ENCODE assay signal across 29 mouse cellular contexts in genomic region chr4:117772960-117773359, GRCm38 (mm10). TPM values are rescaled to one million over a fixed set of nuclear protein-coding genes. Genes with fewer than 3 reads are reported as not detected.
DNase-seq lines count a peak whose midpoint lies in the region; ATAC-seq and TF ChIP-seq lines count a peak whose summit lies in the region.
"Had no signal": no experiment of that assay in that cellular context is flagged by ENCODE, and none has a peak within 500 bp of the region (broad histone marks: within the 10 kb centered on the region; RNA-seq: fewer than 3 reads in every experiment).

No protein-coding gene starts in this region.

- intact Hi-C loops in left cerebral cortex, postnatal 14 days (cut with DNase I) = loop anchor here (10.0 kb wide), 1 partner anchor 498 kb away; no protein-coding TSS in a partner anchor
- intact Hi-C loops in heart, adult 2 months (cut with DNase I) = loop anchor here (10.0 kb wide), 1 partner anchor 498 kb away; no protein-coding TSS in a partner anchor
- intact Hi-C loops in left cerebral cortex, postnatal 10 days (cut with DNase I) = no loop called here

- H3K4me3 ChIP-seq in liver, embryonic 14.5 days (ENCODE audit: insufficient read depth in 1 of 2, low read depth in 2 of 2, low read length in 2 of 2) = no peak overlapping the region
- no peak overlapping the region for H3K4me3 ChIP-seq in MEL (ENCODE audit: control insufficient read depth in 1 of 2, insufficient read depth in 1 of 2, low read depth in 2 of 2, low read length in 2 of 2)
- no peak overlapping the region for H3K4me3 ChIP-seq in heart, adult 2 months

- no peak for TF ChIP-seq CTCF in liver, embryonic 14.5 days (IDR thresholded peaks at IDR 0.05; ENCODE audit: low read depth)
- TF ChIP-seq CTCF in MEL (IDR thresholded peaks at IDR 0.05 in 2 of 3, conservative IDR thresholded peaks at IDR 0.05 in 1 of 3; ENCODE audit: control insufficient read depth in 1 of 3, insufficient read depth in 1 of 3, low read depth in 2 of 3, low read length in 3 of 3, poor library complexity in 1 of 3, severe bottlenecking in 1 of 3) = no peak
- TF ChIP-seq CTCF in heart, adult 2 months (IDR thresholded peaks at IDR 0.05) = no peak

- H3K27me3 ChIP-seq in liver, embryonic 14.5 days (ENCODE audit: control insufficient read depth, insufficient read depth, low read length) = no peaks in the 10 kb centered on the region
- H3K27me3 ChIP-seq in MEL (ENCODE audit: control insufficient read depth in 1 of 2, insufficient read depth in 2 of 2, low read length in 2 of 2) = no peaks in the 10 kb centered on the region
- no peaks in the 10 kb centered on the region; the same call in 1 of the 2 replicates for H3K27me3 ChIP-seq in heart, adult 2 months (ENCODE audit: control insufficient read depth, insufficient read depth, low read length)
- H3K27me3 ChIP-seq: CH12.LX had no signal

- 0 out of 2 replicates have a peak, but pooled peaks have one; percentile 11 for TF ChIP-seq EP300 in liver, embryonic 14.5 days (IDR thresholded peaks at IDR 0.05; ENCODE audit: low read depth)
- TF ChIP-seq EP300 in MEL (IDR thresholded peaks at IDR 0.05; ENCODE audit: low read depth in 1 of 2, low read length in 2 of 2) = peak; percentile 61 to 66; a peak in 3 of 4 replicates
- TF ChIP-seq EP300 in heart, adult 2 months (IDR thresholded peaks at IDR 0.05; ENCODE audit: insufficient read depth, low read depth, low read length) = no peak

- H3K27ac ChIP-seq in liver, embryonic 14.5 days = no peak overlapping the region
- no peak overlapping the region for H3K27ac ChIP-seq in MEL (ENCODE audit: control insufficient read depth, low read depth, low read length)
- no peak overlapping the region for H3K27ac ChIP-seq in heart, adult 2 months

- H3K4me1 ChIP-seq in liver, embryonic 14.5 days (replicated peaks; ENCODE audit: control insufficient read depth in 2 of 2, insufficient read depth in 2 of 2, low read length in 1 of 2) = no peaks in the 10 kb centered on the region
- H3K4me1 ChIP-seq in MEL (ENCODE audit: control insufficient read depth in 1 of 2, insufficient read depth in 2 of 2, low read length in 2 of 2) = peaks cover 2 to 9% of the 10 kb centered on the region in 2 experiments; a peak in 2 of 4 replicates
- no peaks in the 10 kb centered on the region for H3K4me1 ChIP-seq in heart, adult 2 months (ENCODE audit: control insufficient read depth, insufficient read depth, low read length)

- WGBS in liver, embryonic 14.5 days (ENCODE audit: insufficient replicate concordance) = 20% methylated on average over 9 of the region's 9 CpGs
- 36% methylated on average over 9 of the region's 9 CpGs for WGBS in heart, adult 2 months

- no peaks in the 10 kb centered on the region for H3K9me3 ChIP-seq in liver, embryonic 14.5 days (ENCODE audit: control insufficient read depth, low read length)
- no peaks in the 10 kb centered on the region for H3K9me3 ChIP-seq in MEL (replicated peaks; ENCODE audit: insufficient read depth, low read length)
- H3K9me3 ChIP-seq: G1E had no signal

- H3K36me3 ChIP-seq in liver, embryonic 14.5 days (replicated peaks; ENCODE audit: control insufficient read depth, insufficient read depth, low read depth) = no peaks in the 10 kb centered on the region
- peaks cover 0 to 5% of the 10 kb centered on the region in 2 experiments; a peak in 2 of 4 replicates for H3K36me3 ChIP-seq in MEL (ENCODE audit: control insufficient read depth in 1 of 2, insufficient read depth in 2 of 2, low read length in 2 of 2)
- no peaks in the 10 kb centered on the region for H3K36me3 ChIP-seq in heart, adult 2 months (ENCODE audit: control insufficient read depth, insufficient read depth, low read length)
- H3K36me3 ChIP-seq: G1E had no signal

- H3K9ac ChIP-seq in liver, embryonic 14.5 days (replicated peaks) = no peak overlapping the region
- H3K9ac ChIP-seq in MEL (ENCODE audit: control insufficient read depth, low read depth, low read length, poor library complexity, severe bottlenecking) = no peak overlapping the region
- no peak overlapping the region for H3K9ac ChIP-seq in heart, adult 2 months (ENCODE audit: low read depth, low read length)

- TF ChIP-seq RAD21 in MEL (IDR thresholded peaks at IDR 0.05; ENCODE audit: low read depth, low read length) = no peak

- ATAC-seq in liver, embryonic 14.5 days (ENCODE audit: insufficient read depth) = no peak
- 0 out of 2 replicates have a peak, but pooled peaks have one; percentile 26 for ATAC-seq in megakaryocyte-erythroid progenitor cell, adult 5-6 weeks (replicated peaks; ENCODE audit: low FRiP score, low TSS enrichment, poor library complexity, severe bottlenecking)
- ATAC-seq: activated CD4-positive, CD25-positive, alpha-beta regulatory T cell, adult 4 months; CD4-positive, CD25-positive, alpha-beta regulatory T cell, adult 4 months; Patski had no signal

- no peak overlapping the region for H3K4me2 ChIP-seq in liver, embryonic 14.5 days (ENCODE audit: low read depth)

- DNase-seq in liver, embryonic 14.5 days (ENCODE audit: low read depth in 3 of 3, low spot score in 3 of 3) = no peak
- DNase-seq in liver (no peak), MEL (ENCODE audit: low read depth, low spot score) (peak; percentile 90), MEL-GATA-1-ER (ENCODE audit: extremely low read depth, low read depth) (peak; percentile 70)
- DNase-seq in left cerebral cortex, postnatal 14 days (ENCODE audit: low spot score in 2 of 2) = no peak
- no peak for DNase-seq in heart, adult 2 months
- no peak for DNase-seq in left cerebral cortex, postnatal 10 days (ENCODE audit: extremely low spot score in 1 of 2, low spot score in 2 of 2)
- DNase-seq: adrenal gland, adult 2 months; adrenal gland, adult 8-10 months; adrenal gland, postnatal 10 days; adrenal gland, postnatal 14 days; adrenal gland, postnatal 25 days; adrenal gland, postnatal 36 days; B cell, adult 2 months; cerebellum, adult 11 months; cerebellum, adult 11-12 months; cerebellum, adult 18-20 months; cerebellum, adult 2 months had no signal

- no peak for TF ChIP-seq POLR2A in MEL (IDR thresholded peaks at IDR 0.05; ENCODE audit: control insufficient read depth in 1 of 2, insufficient read depth in 1 of 2, low read depth in 1 of 2, low read length in 2 of 2, poor library complexity in 1 of 2)
- no peak for TF ChIP-seq POLR2A in heart, adult 2 months (IDR thresholded peaks at IDR 0.05; ENCODE audit: insufficient read depth, low read depth, low read length)

- H3K79me2 ChIP-seq in MEL (ENCODE audit: control insufficient read depth, insufficient read depth, low read length, poor library complexity) = no peaks in the 10 kb centered on the region
- no peaks in the 10 kb centered on the region for H3K79me2 ChIP-seq in heart, adult 2 months (replicated peaks; ENCODE audit: control insufficient read depth, insufficient read depth, low read length)

TF ChIP-seq in MEL, 35 proteins besides CTCF, POLR2A, EP300 and RAD21 (continues in another document):
- TF ChIP-seq RCOR1 (IDR thresholded peaks at IDR 0.05; ENCODE audit: low read depth, low read length) (peak; percentile 78), MXI1 (IDR thresholded peaks at IDR 0.05; ENCODE audit: low read depth, low read length) (peak; percentile 75), ETS1 (IDR thresholded peaks at IDR 0.05; ENCODE audit: low read depth, low read length) (peak; percentile 75; the same call in 1 of the 2 replicates), TAL1 (IDR thresholded peaks at IDR 0.05; ENCODE audit: low read length) (0 out of 2 replicates have a peak, but pooled peaks have one; percentile 11), ELF1 (IDR thresholded peaks at IDR 0.05; ENCODE audit: low read depth, low read length) (no peak), MAX (IDR thresholded peaks at IDR 0.05; ENCODE audit: low read length) (peak; percentile 88), GATA1 (IDR thresholded peaks at IDR 0.05; ENCODE audit: low read depth, low read length) (peak; percentile 81), CHD2 (IDR thresholded peaks at IDR 0.05; ENCODE audit: low read length) (no peak), POLR2AphosphoS2 (IDR thresholded peaks at IDR 0.05; ENCODE audit: low read length) (no peak), ZC3H11A (IDR thresholded peaks at IDR 0.05; ENCODE audit: low read depth, low read length) (no peak), USF1 (IDR thresholded peaks at IDR 0.05; ENCODE audit: low read depth, low read length) (peak; percentile 77), BHLHE40 (IDR thresholded peaks at IDR 0.05; ENCODE audit: borderline replicate concordance, low read depth, low read length) (peak; percentile 81; the same call in 1 of the 2 replicates), ZNF384 (IDR thresholded peaks at IDR 0.05; ENCODE audit: low read depth, low read length) (peak; percentile 94), USF2 (IDR thresholded peaks at IDR 0.05; ENCODE audit: borderline replicate concordance in 1 of 2, insufficient read depth in 1 of 2, low read depth in 1 of 2, low read length in 2 of 2) (peak in 1 of 2 experiments; percentile 23; a peak in 1 of 4 replicates), MYC (IDR thresholded peaks at IDR 0.05; ENCODE audit: low read depth, low read length) (peak; percentile 86; the same call in 1 of the 2 replicates), TCF12 (IDR thresholded peaks at IDR 0.05; ENCODE audit: low read depth, low read length) (peak; percentile 57; the same call in 1 of the 2 replicates)

RNA-seq across cellular contexts. Expression of gene Klf17, which starts 7.5 kb away (rescaled TPM):
- polyA plus RNA-seq in liver, embryonic 14.5 days (2012; rRNA removed) = not detected in 2 replicates
- polyA plus RNA-seq in liver, embryonic 14.5 days (2014; fragmentation: Nextera tagmentation; extraction: Ambion mirVana) = not detected in 2 replicates
- not detected in 2 replicates for total RNA-seq in MEL (2012; rRNA removed)
- polyA plus RNA-seq in MEL (2012; ENCODE audit: insufficient read depth in 1 of 2, insufficient read length in 2 of 2, low read depth in 1 of 2, low replicate concordance in 2 of 2, missing spikeins in 1 of 2) = not detected
- total RNA-seq in megakaryocyte-erythroid progenitor cell, adult 5-6 weeks (2014; fragmentation: Nextera tagmentation) = not detected in 2 replicates
- total RNA-seq in megakaryocyte-erythroid progenitor cell, adult 5-6 weeks (2017) = not detected in 2 replicates
- total RNA-seq in left cerebral cortex, postnatal 14 days (2021) = not detected
- not detected for total RNA-seq in heart, adult 2 months (2021)
- not detected in 2 replicates for polyA plus RNA-seq in heart, adult 2 months (2012; rRNA removed)
- not detected for total RNA-seq in left cerebral cortex, postnatal 10 days (2021)
- total RNA-seq: adrenal gland, adult 18-20 months; adrenal gland, adult 2 months; adrenal gland, adult 8-10 months; adrenal gland, postnatal 10 days; adrenal gland, postnatal 14 days; adrenal gland, postnatal 25 days; adrenal gland, postnatal 36 days; adrenal gland, postnatal 4 days; CH12.LX; G1E had no signal
- polyA plus RNA-seq: activated CD4-positive, CD25-positive, alpha-beta regulatory T cell, adult 4 months; adrenal gland, adult 2 months; C2C12; CD4-positive, CD25-positive, alpha-beta regulatory T cell, adult 4 months; cerebellum, adult 2 months; G1E; Patski had no signal

RNA-seq across cellular contexts. Expression of gene Gm12845, which starts 48.7 kb away (rescaled TPM):
- not detected in 2 replicates for polyA plus RNA-seq in liver, embryonic 14.5 days (2012; rRNA removed)
- not detected in 2 replicates for polyA plus RNA-seq in liver, embryonic 14.5 days (2014; fragmentation: Nextera tagmentation; extraction: Ambion mirVana)
- total RNA-seq in MEL (2012; rRNA removed) = not detected in 2 replicates
- polyA plus RNA-seq in MEL (2012; ENCODE audit: insufficient read depth in 1 of 2, insufficient read length in 2 of 2, low read depth in 1 of 2, low replicate concordance in 2 of 2, missing spikeins in 1 of 2) = not detected
- not detected in 2 replicates for total RNA-seq in megakaryocyte-erythroid progenitor cell, adult 5-6 weeks (2014; fragmentation: Nextera tagmentation)
- not detected in 2 replicates for total RNA-seq in megakaryocyte-erythroid progenitor cell, adult 5-6 weeks (2017)
- not detected for total RNA-seq in left cerebral cortex, postnatal 14 days (2021)
- total RNA-seq in heart, adult 2 months (2021) = not detected
- not detected in 2 replicates for polyA plus RNA-seq in heart, adult 2 months (2012; rRNA removed)
- total RNA-seq in left cerebral cortex, postnatal 10 days (2021) = not detected
- total RNA-seq: adrenal gland, adult 18-20 months; adrenal gland, adult 2 months; adrenal gland, adult 8-10 months; adrenal gland, postnatal 10 days; adrenal gland, postnatal 14 days; adrenal gland, postnatal 25 days; adrenal gland, postnatal 36 days; adrenal gland, postnatal 4 days; ES-E14 had no signal
- polyA plus RNA-seq: activated CD4-positive, CD25-positive, alpha-beta regulatory T cell, adult 4 months; adrenal gland, adult 2 months; brain, embryonic 14.5 days; C2C12; CD4-positive, CD25-positive, alpha-beta regulatory T cell, adult 4 months; cerebellum, adult 2 months; G1E; Patski had no signal

Comparison
In these comparisons a context has a peak if more than half of its experiments do, and no peak if none do; other contexts are left out.
1. DNase-seq: peak in MEL (single experiment) and MEL-GATA-1-ER (single experiment); none in liver, embryonic 14.5 days (0 of 3), liver (single experiment), left cerebral cortex, postnatal 14 days (0 of 2), heart, adult 2 months (0 of 2) and left cerebral cortex, postnatal 10 days (0 of 2).